Mouse (Mus musculus) forebrain, embryonic 10.5 days (tissue): ENCODE results near the gene Sulf2. TPM values are rescaled to one million over a fixed set of nuclear protein-coding genes. Genes with fewer than 3 reads are reported as not detected.

Source experiments
- DNase-seq: peaks from one replicate; pipeline ENCODE4 v3.0.0-alpha.2; 2017; ENCODE audit warnings: low spot score; ENCODE audit errors: extremely low spot score
- H3K27ac ChIP-seq: fragments of 300-500 bp; sonication (generic); 2 replicates; pipeline ENCODE4 v1.5.1; 2016; ENCODE audit warnings: mild to moderate bottlenecking
- H3K27me3 ChIP-seq: fragments of 300-500 bp; sonication (generic); 2 replicates; pipeline ENCODE4 v1.6.1; 2016; ENCODE audit warnings: mild to moderate bottlenecking; ENCODE audit not compliant: poor library complexity, severe bottlenecking
- H3K36me3 ChIP-seq: fragments of 300-500 bp; sonication (generic); replicated peaks from 2 replicates; pipeline ENCODE4 v1.6.1; 2016; ENCODE audit warnings: mild to moderate bottlenecking, moderate library complexity
- H3K4me1 ChIP-seq: fragments of 300-500 bp; sonication (generic); 2 replicates; pipeline ENCODE4 v1.6.1; 2016
- H3K4me3 ChIP-seq: fragments of 300-500 bp; sonication (generic); 2 replicates; pipeline ENCODE4 v1.5.1; 2016; ENCODE audit warnings: mild to moderate bottlenecking, moderate library complexity
- H3K9me3 ChIP-seq: fragments of 300-500 bp; sonication (generic); 2 replicates; pipeline ENCODE4 v1.6.1; 2016; ENCODE audit warnings: mild to moderate bottlenecking, moderate library complexity
- WGBS: fragments of 180-500 bp; shearing (Covaris S2); methylation state at CpG from one replicate; pipeline ENCODE4 v1.1.7; 2016; 5-methylcytosine and 5-hydroxymethylcytosine counted together
- polyA plus RNA-seq: library from polyadenylated mRNA; unstranded; fragments of >200 nt; fragmentation: Nextera tagmentation; extraction: Ambion mirVana; gene quantifications from 2 replicates; pipeline ENCODE4 v1.2.1, GENCODE M21; 2016

The Sulf2 gene
- polyA plus RNA-seq, 1 experiment from 2014 or later: 71.1 TPM

DNA sequence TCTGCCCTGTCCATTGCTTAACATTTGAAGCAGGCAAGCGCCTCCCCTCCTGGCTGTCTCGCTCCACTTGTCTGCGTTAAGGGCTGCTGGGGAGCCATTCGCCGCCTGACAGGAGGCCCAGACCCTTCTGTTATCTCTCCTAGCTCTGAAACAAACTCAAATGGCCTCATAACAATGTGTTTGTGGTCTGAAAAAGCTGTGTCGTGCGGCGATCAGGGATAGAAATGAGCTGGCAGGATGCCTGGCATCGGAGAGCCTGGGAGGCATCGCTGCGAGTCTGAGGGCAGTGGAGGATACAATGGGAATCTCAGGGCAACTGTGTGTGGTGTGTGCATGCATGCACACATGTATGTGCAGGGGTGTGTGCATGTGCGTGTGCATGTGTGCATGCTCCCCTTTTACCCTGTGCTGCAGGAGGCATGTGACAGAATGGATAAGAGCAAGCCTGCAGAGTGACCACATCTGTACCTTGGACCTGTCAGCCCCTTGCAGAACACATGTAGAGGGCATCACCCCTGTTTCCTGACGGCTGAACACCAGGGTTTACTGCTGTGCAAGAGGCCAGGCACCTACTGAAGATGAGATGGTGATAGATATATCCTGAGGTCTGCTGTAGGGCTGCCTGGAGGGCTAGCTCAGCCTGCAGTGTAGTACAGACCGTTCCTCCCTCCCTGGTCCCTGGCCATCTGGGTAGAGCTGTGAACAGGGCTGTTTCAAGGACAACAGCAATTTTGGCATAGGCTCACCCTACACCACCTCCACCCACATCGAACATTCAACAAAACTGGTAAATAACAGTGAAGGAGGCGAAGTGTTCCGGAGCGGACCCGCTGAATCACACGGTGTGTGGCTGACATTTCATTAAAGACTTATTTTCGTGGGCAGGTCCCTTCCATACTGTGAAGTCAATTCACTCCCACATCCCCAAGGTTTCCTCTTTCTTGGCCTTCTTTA, 54.9 kb downstream of the Sulf2 start:
- Histone ChIP-seq H3K27me3 (no peaks in the 10 kb centered on the region), H3K4me3 (no peak overlapping the region), H3K4me1 (0 out of 2 replicates have a peak, but pooled peaks cover 3% of the 10 kb centered on the region), H3K9me3 (no peaks in the 10 kb centered on the region), H3K36me3 (peaks cover 69% of the 10 kb centered on the region), H3K27ac (0 out of 2 replicates have a peak overlapping the region, but pooled peaks have one; percentile 5)
- DNase-seq: no peak
- WGBS: 93% methylated on average over 21 of the region's 21 CpGs

DNA sequence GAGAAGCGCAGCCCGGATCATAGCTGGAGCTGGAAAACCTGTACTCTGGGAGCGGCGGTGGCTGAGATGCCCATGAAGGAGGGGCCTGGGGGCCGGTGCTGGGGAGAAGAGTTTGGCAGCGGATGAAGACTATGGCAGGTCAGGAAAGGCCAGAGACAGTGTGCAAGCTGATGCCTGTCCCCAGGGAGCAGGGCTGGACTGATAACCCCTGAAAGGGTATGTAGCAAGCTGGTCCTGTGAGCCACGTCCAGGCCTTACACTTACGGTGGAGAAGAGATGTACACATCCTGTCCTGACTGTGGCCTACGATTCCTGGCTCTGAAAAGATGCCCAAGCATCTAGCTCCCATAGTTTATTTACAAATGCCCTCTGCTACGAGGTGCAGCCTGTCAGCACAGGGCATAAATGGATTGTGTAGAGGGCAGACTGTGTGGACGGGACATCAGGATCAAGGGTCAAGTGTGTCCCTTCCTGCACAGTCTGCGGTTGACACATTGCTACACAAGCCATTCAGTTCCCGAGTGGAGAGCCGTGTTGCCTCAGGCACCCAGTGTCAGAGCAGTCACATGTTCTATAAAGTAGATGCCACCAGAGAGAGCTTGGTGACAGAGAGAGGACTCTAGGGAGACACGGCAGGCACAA, 57.0 kb downstream of the Sulf2 start:
- whole genome bisulfite sequencing: 87% methylated on average over 15 of the region's 15 CpGs
- no peaks in the 10 kb centered on the region; the same call in 1 of the 2 replicates for H3K9me3 ChIP-seq
- H3K4me3 ChIP-seq: no peak overlapping the region
- no peaks in the 10 kb centered on the region for H3K4me1 ChIP-seq
- peaks cover 75% of the 10 kb centered on the region for H3K36me3 ChIP-seq
- H3K27me3 ChIP-seq: no peaks in the 10 kb centered on the region
- DNase-seq: no peak
- 0 out of 2 replicates have a peak overlapping the region, but pooled peaks have one; percentile 32 for H3K27ac ChIP-seq

DNA sequence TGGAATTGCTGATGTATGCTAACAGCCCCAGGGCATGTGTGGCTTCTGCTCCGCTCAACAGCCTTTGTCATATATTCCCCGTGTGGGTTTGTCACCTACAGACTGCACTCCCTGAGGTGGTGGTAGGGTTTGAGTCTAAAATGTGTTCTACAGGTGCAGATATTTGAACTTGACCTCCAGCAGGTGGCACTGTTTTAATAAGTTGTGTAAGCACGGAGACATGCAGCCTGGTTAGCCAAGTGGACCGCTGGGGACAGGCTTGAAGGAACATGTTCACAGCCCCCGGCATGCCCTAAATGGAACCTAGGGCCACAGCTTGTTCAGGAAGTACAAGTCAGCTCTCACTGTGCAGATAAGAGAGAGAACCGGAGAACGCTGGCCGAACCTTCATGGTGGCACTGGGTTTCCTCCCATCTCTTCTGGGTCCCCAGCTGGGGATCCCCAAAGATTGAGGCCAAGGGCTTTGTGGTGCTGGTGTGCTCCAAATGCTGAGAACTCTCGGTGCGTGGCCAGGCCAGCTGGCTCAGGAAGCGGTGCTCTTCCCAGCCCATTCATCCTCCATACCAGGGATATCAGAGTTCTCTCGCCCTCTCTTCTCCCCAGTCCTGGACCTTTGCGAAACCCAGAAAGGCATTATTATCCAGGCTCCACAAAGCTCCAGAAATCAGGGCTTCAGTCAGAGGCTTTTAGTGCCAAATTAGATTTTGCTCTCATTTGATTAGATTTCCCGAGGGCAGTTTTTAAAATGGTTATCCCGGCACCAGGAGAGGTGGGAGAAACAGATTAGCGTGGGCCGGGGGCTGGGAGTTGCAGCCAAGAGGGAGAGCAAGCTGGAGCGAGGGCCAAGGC, 57.8 kb downstream of the Sulf2 start:
- no peak for DNase-seq
- 0 out of 2 replicates have a peak overlapping the region, but pooled peaks have one; percentile 32 for H3K27ac ChIP-seq

DNA sequence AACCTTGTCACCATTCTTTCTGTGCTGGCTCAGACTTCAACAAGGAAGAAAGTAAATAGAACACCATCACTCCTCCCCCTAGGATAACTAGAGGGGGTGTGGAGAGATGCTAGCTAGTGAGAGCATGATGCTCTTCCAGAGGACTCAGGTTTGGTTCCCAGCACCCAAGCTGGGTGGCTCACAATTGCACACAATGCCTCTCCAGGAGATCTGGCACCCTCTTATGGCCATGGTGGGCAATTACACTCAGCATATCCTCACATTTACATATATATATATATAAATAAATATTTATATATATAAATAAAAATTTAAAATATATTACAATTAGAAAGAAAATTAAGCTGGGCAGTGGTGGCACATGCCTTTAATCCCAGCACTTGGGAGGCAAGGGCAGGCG, 58.6 kb downstream of the Sulf2 start:
- H3K27me3 ChIP-seq: no peaks in the 10 kb centered on the region
- peaks cover 1% of the 10 kb centered on the region for H3K4me1 ChIP-seq
- no peak overlapping the region for H3K4me3 ChIP-seq
- no peaks in the 10 kb centered on the region; the same call in 1 of the 2 replicates for H3K9me3 ChIP-seq
- DNase-seq: no peak
- H3K27ac ChIP-seq: no peak overlapping the region
- 92% methylated on average over 1 of the region's 1 CpGs for WGBS
- H3K36me3 ChIP-seq: peaks cover 84% of the 10 kb centered on the region

More for the DNA sequence above, 57.8 kb downstream of the Sulf2 start:
- no peak overlapping the region for H3K4me3 ChIP-seq
- peaks cover 76% of the 10 kb centered on the region for H3K36me3 ChIP-seq
- no peaks in the 10 kb centered on the region for H3K4me1 ChIP-seq
- H3K9me3 ChIP-seq: no peaks in the 10 kb centered on the region; the same call in 1 of the 2 replicates
- WGBS: 86% methylated on average over 18 of the region's 18 CpGs
- H3K27me3 ChIP-seq: no peaks in the 10 kb centered on the region

DNA sequence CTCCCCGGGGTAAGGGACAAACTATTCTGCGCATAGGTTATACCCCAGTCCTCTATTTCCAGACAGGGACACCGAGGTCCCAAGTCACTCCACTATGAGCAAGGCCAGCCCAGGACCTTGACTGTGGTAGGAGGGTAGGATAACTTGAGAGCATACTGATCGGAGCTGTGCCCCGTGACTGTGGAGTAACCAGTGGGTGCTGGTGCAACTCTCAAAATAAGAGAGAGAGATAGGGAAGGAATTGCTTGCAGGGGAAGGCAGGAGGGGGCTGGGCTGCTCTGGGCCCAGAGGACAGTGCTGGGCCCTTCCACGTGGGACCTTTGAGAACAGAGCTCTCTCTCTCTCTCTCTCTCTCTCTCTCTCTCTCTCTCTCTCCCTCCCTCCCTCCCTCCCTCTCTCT, 59.2 kb downstream of the Sulf2 start:
- Histone ChIP-seq H3K36me3 (peaks cover 90% of the 10 kb centered on the region), H3K9me3 (no peaks in the 10 kb centered on the region; the same call in 1 of the 2 replicates), H3K27ac (no peak overlapping the region), H3K4me1 (peaks cover 6% of the 10 kb centered on the region), H3K27me3 (no peaks in the 10 kb centered on the region), H3K4me3 (no peak overlapping the region)
- DNase-seq: no peak
- 96% methylated on average over 5 of the region's 6 CpGs for WGBS

DNA sequence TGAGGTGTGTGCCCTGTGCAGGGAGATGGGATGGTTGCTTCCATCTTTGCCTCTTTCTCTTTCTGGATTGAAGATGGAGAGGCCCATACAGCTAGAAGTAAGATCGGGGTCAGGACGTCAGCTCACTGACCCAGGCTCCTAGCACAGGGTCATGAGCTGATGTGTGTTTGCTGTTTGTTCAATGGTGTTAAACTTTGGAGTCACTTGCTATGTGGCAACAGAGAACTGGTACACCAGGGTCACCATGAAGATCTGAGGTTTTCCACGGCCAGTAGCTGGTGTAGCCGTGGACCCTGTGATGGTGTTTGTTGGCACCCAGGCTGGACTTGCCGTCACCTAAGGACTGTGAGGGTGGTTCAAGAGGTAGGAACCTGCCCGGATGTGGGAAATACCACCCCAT, 63.1 kb downstream of the Sulf2 start:
- no peak for DNase-seq
- H3K9me3 ChIP-seq: no peaks in the 10 kb centered on the region; the same call in 1 of the 2 replicates
- WGBS: 95% methylated on average over 6 of the region's 6 CpGs
- H3K4me1 ChIP-seq: peaks cover 20% of the 10 kb centered on the region
- no peak overlapping the region for H3K4me3 ChIP-seq
- H3K27ac ChIP-seq: no peak overlapping the region
- H3K27me3 ChIP-seq: no peaks in the 10 kb centered on the region
- H3K36me3 ChIP-seq: peaks cover 93% of the 10 kb centered on the region

DNA sequence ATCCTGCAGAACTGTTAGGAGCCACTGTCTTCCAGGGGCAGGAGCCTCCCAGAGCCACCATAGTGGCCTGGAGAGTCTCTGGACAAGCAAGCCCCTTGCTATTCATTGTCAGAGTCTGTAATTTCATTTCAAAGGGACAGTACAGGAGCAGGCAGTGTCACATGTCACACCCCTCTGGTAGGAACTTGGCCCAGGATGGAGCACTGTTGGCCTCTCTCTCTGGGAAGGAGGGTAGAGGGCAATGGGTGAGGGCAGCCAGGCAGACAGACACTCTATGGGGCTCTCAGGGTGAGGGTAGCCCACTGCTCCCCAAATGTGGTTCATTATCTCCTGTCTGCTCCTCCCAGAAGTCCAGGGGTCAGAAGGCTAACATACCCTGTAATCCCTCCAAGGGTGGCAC, 63.9 kb downstream of the Sulf2 start:
- Histone ChIP-seq H3K4me1 (peaks cover 20% of the 10 kb centered on the region), H3K27me3 (no peaks in the 10 kb centered on the region), H3K4me3 (no peak overlapping the region), H3K36me3 (peaks cover 95% of the 10 kb centered on the region), H3K27ac (no peak overlapping the region), H3K9me3 (no peaks in the 10 kb centered on the region; the same call in 1 of the 2 replicates)
- no peak for DNase-seq

DNA sequence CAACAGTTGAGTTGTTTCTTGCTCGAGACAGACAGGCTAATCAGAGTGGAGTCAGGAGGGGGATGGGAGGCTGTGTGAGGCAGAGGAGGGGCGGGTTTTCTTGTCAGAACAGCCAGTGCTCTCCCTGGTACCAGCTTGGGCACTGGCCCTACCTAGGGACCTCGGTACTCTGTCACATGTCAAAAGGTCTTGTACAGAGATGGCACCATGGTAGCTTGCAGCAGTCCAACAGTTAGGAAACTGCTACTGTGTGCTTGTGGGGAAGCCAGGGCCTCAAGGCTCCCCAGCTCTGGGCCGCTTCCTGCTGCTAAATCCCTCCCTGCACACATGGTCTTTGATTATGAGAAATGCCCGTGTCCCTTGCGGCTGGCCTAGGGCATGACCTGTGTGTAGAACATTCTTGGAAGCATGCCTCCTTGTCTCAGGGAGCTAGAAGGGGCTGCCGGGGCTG, 65.3 kb downstream of the Sulf2 start:
- Histone ChIP-seq H3K27ac (peak overlapping the region; percentile 61), H3K4me3 (no peak overlapping the region), H3K4me1 (peaks cover 20% of the 10 kb centered on the region), H3K27me3 (no peaks in the 10 kb centered on the region), H3K9me3 (no peaks in the 10 kb centered on the region; the same call in 1 of the 2 replicates), H3K36me3 (peaks cover 96% of the 10 kb centered on the region)
- DNase-seq: no peak
- WGBS: 45% methylated on average over 7 of the region's 7 CpGs

DNA sequence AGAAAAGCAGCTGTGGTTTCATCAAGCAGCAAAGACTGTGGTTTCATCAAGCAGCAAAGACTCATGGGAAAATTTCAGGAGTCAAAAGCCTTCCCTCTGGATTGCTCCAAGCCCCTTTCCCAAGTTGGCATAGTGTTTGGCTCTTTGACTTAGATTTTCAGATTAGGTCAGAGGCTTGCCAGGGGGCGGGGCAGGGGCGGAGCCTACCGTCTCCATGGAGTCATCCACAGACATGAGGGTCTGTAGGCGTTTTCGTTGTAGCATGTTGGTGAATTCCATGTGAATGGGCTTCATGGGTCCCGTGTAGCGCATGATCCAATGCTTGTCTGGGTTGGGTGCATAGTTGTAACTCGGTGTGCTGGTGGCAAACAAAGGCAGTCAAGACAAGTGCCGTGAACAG, 66.5 kb downstream of the Sulf2 start:
- Histone ChIP-seq H3K27ac (no peak overlapping the region), H3K4me3 (no peak overlapping the region), H3K36me3 (peaks cover 90% of the 10 kb centered on the region), H3K9me3 (no peaks in the 10 kb centered on the region; the same call in 1 of the 2 replicates), H3K27me3 (no peaks in the 10 kb centered on the region), H3K4me1 (peaks cover 20% of the 10 kb centered on the region)
- DNase-seq: no peak
- WGBS: 88% methylated on average over 9 of the region's 9 CpGs

DNA sequence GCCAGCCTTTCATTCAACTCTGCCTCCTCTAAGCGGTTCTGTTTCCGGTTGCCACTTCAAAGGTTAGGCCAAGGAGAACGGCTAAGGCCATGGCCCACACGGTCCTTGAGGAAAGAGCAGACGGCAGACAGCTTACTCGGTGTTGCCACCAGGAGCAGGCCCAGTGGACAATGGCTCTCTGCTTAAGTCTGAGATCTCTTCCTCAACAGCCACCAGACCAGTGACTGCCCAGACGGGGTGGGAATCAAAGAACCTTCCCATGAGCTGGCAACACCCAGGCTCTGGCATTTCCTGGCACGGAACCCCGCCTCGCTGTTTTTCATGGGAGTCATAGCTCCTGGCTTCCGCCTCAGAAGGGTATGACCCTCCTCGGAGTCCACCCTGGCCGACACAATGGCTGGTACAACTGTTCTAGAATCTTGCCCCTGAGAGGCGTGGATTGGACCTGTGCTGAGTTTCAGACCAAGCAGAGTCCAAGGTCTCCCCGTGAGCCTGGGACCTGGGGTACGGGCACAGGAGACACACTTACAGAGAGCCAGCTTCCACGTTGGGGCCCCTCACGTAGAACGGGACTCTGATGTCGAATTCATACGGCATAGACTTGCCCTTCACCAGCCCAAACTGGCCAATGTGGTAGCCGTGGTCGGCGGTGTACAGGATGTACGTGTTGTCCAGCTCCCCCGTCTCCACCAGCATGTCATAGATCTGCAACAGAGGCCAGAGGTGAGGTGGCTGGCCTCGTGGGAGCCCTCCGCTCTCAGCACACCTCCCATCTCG, 68.8 kb downstream of the Sulf2 start:
- Histone ChIP-seq H3K4me1 (peaks cover 17% of the 10 kb centered on the region), H3K9me3 (no peaks in the 10 kb centered on the region), H3K36me3 (peaks cover 90% of the 10 kb centered on the region), H3K27ac (no peak overlapping the region), H3K4me3 (no peak overlapping the region), H3K27me3 (no peaks in the 10 kb centered on the region)
- WGBS: 92% methylated on average over 29 of the region's 29 CpGs
- DNase-seq: no peak

DNA sequence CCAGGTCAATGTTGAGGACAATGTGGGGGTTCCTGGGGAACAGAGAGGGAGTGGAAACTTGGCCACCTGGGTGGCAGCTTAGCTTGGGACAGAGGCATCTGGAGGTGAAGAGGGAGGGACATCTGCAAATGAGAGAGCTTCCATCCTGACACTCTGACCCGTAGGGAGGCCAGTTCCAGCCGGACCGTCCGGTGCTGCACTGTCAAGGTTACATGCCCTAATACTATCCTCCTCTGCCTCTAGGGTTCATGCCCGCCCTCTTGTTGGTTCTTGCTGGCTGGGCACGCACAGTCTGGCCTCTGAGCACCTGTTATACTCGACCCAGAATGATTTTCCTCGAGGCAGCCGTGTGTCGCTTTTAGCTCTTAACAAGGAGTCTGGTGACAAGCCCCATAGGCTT, 69.7 kb downstream of the Sulf2 start:
- no peak for DNase-seq
- Histone ChIP-seq H3K27ac (0 out of 2 replicates have a peak overlapping the region, but pooled peaks have one; percentile 8), H3K36me3 (peaks cover 90% of the 10 kb centered on the region), H3K27me3 (no peaks in the 10 kb centered on the region), H3K9me3 (no peaks in the 10 kb centered on the region), H3K4me3 (no peak overlapping the region), H3K4me1 (peaks cover 17% of the 10 kb centered on the region)
- 95% methylated on average over 10 of the region's 10 CpGs for WGBS
